Mouse (Mus musculus) lung, embryonic 14.5 days (tissue): Measurements from ENCODE around the gene Btbd9. TPM values are rescaled to one million over a fixed set of nuclear protein-coding genes. Genes with fewer than 3 reads are reported as not detected.
A peak's percentile ranks its signal among the peaks of the same experiment; 100 is the strongest.
"Not testable (repeated sequence)": the region's sequence is repeated elsewhere in the genome, so short reads cannot be mapped to it uniquely, and the experiment has no call there.

Experiments used
- ATAC-seq: fragments of 200-750 bp; cut with Nextera tagmentation; 2 replicates; pipeline ENCODE4 v1.8.0; 2017; ENCODE audit warnings: mild to moderate bottlenecking, moderate TSS enrichment, moderate library complexity; ENCODE audit not compliant: insufficient read depth
- DNase-seq: peaks from one replicate; pipeline ENCODE4 v3.0.0-alpha.2; 2015
- H3K27ac ChIP-seq: fragments of 300-500 bp; sonication (generic); 2 replicates; pipeline ENCODE4 v1.5.1; 2014; ENCODE audit warnings: low read depth, mild to moderate bottlenecking, moderate library complexity
- H3K27me3 ChIP-seq: fragments of 300-500 bp; sonication (generic); 2 replicates; pipeline ENCODE4 v1.6.1; 2014; ENCODE audit warnings: low read length, control low read depth; ENCODE audit not compliant: insufficient read depth
- H3K36me3 ChIP-seq: fragments of 300-500 bp; sonication (generic); 2 replicates; pipeline ENCODE4 v1.6.1; 2014; ENCODE audit warnings: control low read depth; ENCODE audit not compliant: insufficient read depth
- H3K4me1 ChIP-seq: fragments of 300-500 bp; sonication (generic); 2 replicates; pipeline ENCODE4 v1.6.1; 2014; ENCODE audit warnings: antibody characterized with exemption, control low read depth; ENCODE audit not compliant: insufficient read depth
- H3K4me2 ChIP-seq: fragments of 300-500 bp; sonication (generic); 2 replicates; pipeline ENCODE4 v1.6.1; 2014; ENCODE audit warnings: mild to moderate bottlenecking
- H3K4me3 ChIP-seq: fragments of 300-500 bp; sonication (generic); 2 replicates; pipeline ENCODE4 v1.5.1; 2014; ENCODE audit warnings: low read depth, low read length
- H3K9ac ChIP-seq: fragments of 300-500 bp; sonication (generic); 2 replicates; pipeline ENCODE4 v1.6.1; 2014
- H3K9me3 ChIP-seq: fragments of 300-500 bp; sonication (generic); 2 replicates; pipeline ENCODE4 v1.6.1; 2016; ENCODE audit warnings: low read depth, low read length, control low read depth
- CTCF ChIP-seq: IDR thresholded peaks from 2 replicates; pipeline ENCODE4 v1.5.1; 2016; ENCODE audit warnings: antibody characterized with exemption, low read depth
- WGBS: fragments of 180-500 bp; shearing (Covaris S2); extraction: QIAGEN DNeasy Blood & Tissue Kit; methylation state at CpG from one replicate; pipeline ENCODE4 v1.1.7; 2014; 5-methylcytosine and 5-hydroxymethylcytosine counted together
- polyA plus RNA-seq: library from polyadenylated mRNA; unstranded; fragments of >200 nt; fragmentation: Nextera tagmentation; extraction: Ambion mirVana; gene quantifications from 2 replicates; pipeline ENCODE4 v1.2.1, GENCODE M21; 2014

The Btbd9 gene
- polyA plus RNA-seq, 1 experiment from 2014 or later = 51.8 TPM

DNA sequence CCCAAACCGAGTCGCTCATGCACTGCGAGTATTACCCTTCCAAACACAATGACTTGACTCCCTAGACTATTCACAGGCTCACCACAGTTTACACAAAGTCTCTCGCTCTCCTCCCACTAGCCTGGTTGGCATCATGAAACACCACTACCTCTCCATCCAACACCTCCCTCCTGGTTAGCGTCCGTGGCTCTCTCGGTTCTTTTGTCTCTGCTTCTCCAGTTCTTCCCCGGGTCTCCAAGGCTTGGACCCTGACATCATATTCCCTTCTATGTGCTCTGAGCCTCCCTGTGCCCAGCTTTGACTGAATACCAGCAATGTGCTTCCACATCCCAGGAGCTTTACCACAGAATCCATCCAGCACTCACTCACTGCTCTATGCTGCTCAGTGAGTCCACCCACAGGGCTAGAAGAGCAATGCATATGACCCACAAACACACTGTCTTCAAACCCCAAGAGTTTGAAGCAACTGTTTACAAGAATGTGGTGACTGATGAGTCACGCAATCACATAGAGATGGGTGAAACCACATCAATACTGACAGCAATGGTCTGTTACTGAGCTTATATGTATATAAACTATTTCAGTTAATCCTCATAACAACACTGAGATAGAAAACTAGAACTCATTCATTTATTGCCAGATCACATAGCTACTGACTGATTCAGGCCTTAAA lies 53.7 kb downstream of the Btbd9 start:
- H3K9me3 ChIP-seq = no peaks in the 10 kb centered on the region
- H3K27me3 ChIP-seq = no peaks in the 10 kb centered on the region
- TF ChIP-seq CTCF = no peak
- H3K4me2 ChIP-seq = no peak overlapping the region
- ATAC-seq = no peak
- H3K4me3 ChIP-seq = no peak overlapping the region
- H3K9ac ChIP-seq = no peak overlapping the region
- no peak for DNase-seq
- 91% methylated on average over 9 of the region's 9 CpGs for WGBS
- H3K27ac ChIP-seq = no peak overlapping the region
- no peaks in the 10 kb centered on the region for H3K4me1 ChIP-seq
- peaks cover 4% of the 10 kb centered on the region; the same call in 1 of the 2 replicates for H3K36me3 ChIP-seq

DNA sequence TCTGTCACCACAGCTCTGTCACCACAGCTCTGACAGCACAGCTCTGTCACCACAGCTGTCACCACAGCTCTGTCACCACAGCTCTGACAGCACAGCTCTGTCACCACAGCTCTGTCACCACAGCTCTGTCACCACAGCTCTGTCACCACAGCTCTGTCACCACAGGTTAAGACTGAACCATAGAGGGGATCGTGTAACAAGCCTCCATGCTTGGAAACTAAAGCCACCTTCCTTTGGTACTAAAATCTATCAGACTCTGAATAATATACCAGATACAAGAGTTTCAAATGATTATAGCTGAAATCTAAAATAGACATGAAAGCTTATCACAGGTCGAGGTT lies 57.1 kb downstream of the Btbd9 start:
- not testable (repeated sequence) for H3K4me3 ChIP-seq, ATAC-seq, H3K27ac ChIP-seq, H3K36me3 ChIP-seq, H3K9me3 ChIP-seq, H3K4me2 ChIP-seq, H3K4me1 ChIP-seq, H3K27me3 ChIP-seq, H3K9ac ChIP-seq
- WGBS = 50% methylated on average over 2 of the region's 2 CpGs
- DNase-seq = peak; percentile 16

DNA sequence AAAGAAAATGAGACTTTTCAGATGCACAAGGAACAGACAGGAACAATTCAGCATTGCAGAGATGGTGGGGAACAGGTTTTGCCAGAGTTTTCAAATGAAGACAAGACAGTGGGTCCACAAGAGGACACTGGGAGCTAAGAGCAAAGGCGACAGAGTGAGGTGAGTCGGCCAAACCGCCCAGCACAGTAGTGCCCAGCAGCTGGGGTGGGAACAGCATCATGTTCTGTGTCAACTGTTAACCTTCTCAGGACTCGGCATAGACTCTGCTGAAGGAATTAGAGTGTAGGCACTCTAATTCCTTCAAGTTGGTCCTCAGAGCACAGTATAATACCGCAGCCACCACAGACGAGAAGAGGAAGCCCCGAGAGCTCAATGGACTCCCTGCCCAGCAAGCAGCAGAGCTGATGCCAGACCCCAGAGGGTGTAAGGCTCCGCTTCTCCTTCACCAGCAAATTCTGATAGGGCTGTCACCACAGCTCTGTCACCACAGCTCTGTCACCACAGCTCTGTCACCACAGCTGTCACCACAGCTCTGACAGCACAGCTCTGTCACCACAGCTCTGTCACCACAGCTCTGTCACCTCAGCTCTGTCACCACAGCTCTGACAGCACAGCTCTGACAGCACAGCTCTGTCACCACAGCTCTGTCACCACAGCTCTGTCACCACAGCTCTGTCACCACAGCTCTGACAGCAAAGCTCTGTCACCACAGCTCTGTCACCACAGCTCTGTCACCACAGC lies 57.7 kb downstream of the Btbd9 start:
- TF ChIP-seq CTCF = no peak
- no peak for ATAC-seq
- Histone ChIP-seq H3K27me3 (peaks cover 2% of the 10 kb centered on the region; the same call in 1 of the 2 replicates), H3K4me2 (no peak overlapping the region), H3K4me3 (no peak overlapping the region), H3K27ac (no peak overlapping the region), H3K9me3 (no peaks in the 10 kb centered on the region), H3K9ac (no peak overlapping the region), H3K4me1 (no peaks in the 10 kb centered on the region), H3K36me3 (0 out of 2 replicates have a peak, but pooled peaks cover 7% of the 10 kb centered on the region)
- 59% methylated on average over 8 of the region's 8 CpGs for WGBS
- DNase-seq = peak; percentile 57

DNA sequence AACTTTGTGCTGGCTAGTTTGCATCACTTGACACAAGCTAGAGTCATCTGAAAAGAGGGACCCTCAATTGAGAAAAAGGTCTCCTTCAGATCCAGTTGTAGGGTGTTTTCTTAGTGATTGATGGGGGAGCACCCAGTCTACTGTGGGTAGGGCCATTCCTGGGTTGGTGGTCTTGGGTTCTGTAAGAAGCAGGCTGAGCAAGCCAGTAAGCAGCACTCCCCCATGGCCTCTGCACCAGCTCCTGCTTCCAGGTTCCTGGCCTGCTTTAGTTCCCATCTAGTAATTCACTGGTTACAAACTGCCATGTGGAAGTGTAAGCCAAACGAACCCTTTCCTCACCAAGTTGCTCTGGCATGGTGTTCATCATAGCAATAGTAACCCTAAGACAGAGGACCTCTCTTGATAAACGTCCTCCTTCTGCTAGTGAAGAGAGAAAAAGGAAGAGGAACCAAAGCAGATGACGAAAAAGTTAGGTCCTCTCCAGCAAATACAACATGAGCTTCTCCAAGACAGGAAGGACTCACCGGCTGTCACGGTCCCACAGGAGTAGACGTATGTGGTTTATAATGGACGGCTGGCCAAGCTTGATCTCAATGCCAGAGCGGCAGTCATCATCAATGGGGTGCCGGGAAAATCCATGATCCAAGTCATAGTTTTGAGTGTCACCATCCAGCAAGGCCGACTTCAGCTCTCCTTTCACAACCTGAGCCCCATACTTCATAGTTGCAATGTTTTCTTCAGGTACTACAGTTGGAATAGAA lies 59.5 kb downstream of the Btbd9 start:
- Histone ChIP-seq H3K9me3 (no peaks in the 10 kb centered on the region), H3K27ac (no peak overlapping the region), H3K9ac (no peak overlapping the region), H3K36me3 (0 out of 2 replicates have a peak, but pooled peaks cover 7% of the 10 kb centered on the region), H3K4me1 (no peaks in the 10 kb centered on the region), H3K27me3 (peaks cover 6% of the 10 kb centered on the region; the same call in 1 of the 2 replicates), H3K4me3 (no peak overlapping the region), H3K4me2 (no peak overlapping the region)
- ATAC-seq (no peak), DNase-seq (no peak)
- TF ChIP-seq CTCF = no peak
- 87% methylated on average over 10 of the region's 10 CpGs for WGBS

DNA sequence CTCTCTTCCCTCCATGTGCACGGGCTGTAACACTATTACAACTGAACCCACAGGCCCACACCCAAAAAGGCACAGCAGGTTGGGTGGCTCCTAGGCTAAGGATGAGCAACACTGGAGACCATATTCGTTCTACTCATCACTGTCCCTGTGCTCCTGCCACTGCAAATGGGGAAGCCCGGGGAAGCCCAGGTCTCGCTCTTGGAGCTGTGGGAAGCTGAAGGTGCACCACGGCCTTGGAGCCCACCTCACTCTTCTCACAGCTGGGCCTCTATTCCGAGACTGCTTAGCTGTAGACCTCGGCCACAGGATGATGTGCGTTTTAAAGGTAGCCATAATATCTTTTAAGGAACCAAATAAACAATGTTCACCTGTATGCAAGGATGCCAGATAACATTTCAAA lies 60.9 kb downstream of the Btbd9 start:
- 90% methylated on average over 8 of the region's 8 CpGs for WGBS

DNA sequence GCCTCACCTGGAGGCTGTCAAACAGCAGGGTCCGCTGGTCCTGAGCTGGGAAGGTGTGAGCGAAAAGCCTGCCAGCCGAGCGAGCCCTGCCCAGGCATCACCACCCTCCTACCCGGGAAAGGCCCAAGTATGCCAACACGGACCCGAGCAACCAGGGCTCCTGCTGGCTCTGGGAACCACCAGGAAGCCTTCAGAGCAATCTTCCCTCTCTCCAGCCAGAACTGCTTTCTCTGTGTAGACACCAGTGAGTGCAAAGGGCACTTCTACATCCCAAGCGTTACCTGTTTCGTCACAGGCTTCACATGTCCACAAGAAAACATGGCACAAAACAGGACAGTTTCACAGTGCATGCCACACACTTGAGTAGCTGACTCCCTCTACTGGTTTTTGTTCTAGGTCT lies 63.3 kb downstream of the Btbd9 start:
- H3K27ac ChIP-seq = no peak overlapping the region
- WGBS = 76% methylated on average over 9 of the region's 9 CpGs
- ATAC-seq = no peak

More for the DNA sequence above, 60.9 kb downstream of the Btbd9 start:
- TF ChIP-seq CTCF = no peak
- 0 out of 2 replicates have a peak, but pooled peaks cover 7% of the 10 kb centered on the region for H3K36me3 ChIP-seq
- DNase-seq = no peak
- no peaks in the 10 kb centered on the region for H3K4me1 ChIP-seq
- H3K27ac ChIP-seq = no peak overlapping the region
- no peak overlapping the region for H3K4me3 ChIP-seq
- H3K4me2 ChIP-seq = no peak overlapping the region
- no peaks in the 10 kb centered on the region for H3K9me3 ChIP-seq
- peaks cover 8% of the 10 kb centered on the region for H3K27me3 ChIP-seq
- ATAC-seq = no peak
- no peak overlapping the region for H3K9ac ChIP-seq

DNA sequence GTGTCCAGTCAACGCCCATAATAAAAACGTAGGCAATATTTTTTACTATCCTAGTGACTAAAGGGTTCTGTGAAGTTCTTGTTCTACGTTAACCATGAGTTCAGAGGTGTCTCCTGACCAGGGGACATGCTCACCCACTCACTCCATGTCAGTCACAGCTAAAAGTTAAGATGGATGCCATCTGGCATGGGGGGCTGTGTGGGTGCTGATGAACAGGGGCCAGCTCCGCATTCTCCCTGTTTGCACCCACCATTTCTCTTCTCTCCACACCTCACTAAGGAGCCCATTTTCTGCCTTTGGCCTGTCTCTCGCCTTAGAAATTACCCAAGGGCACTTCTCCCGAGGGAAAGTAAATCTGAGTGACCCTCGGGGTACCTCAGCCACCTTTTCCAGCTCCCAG lies 63.8 kb downstream of the Btbd9 start:
- DNase-seq = no peak
- Histone ChIP-seq H3K27ac (no peak overlapping the region), H3K36me3 (0 out of 2 replicates have a peak, but pooled peaks cover 7% of the 10 kb centered on the region), H3K4me3 (no peak overlapping the region), H3K9ac (no peak overlapping the region), H3K9me3 (no peaks in the 10 kb centered on the region), H3K27me3 (peaks cover 8% of the 10 kb centered on the region), H3K4me2 (no peak overlapping the region), H3K4me1 (no peaks in the 10 kb centered on the region)
- 65% methylated on average over 7 of the region's 7 CpGs for WGBS
- no peak for ATAC-seq
- no peak for TF ChIP-seq CTCF

More for the DNA sequence above, 63.3 kb downstream of the Btbd9 start:
- Histone ChIP-seq H3K36me3 (0 out of 2 replicates have a peak, but pooled peaks cover 7% of the 10 kb centered on the region), H3K4me1 (no peaks in the 10 kb centered on the region), H3K9me3 (no peaks in the 10 kb centered on the region), H3K4me2 (no peak overlapping the region), H3K4me3 (no peak overlapping the region), H3K27me3 (peaks cover 8% of the 10 kb centered on the region), H3K9ac (no peak overlapping the region)
- no peak for TF ChIP-seq CTCF
- DNase-seq = no peak
